Mouse (Mus musculus) myocyte (in vitro differentiated cells): ENCODE data around the gene Tnfrsf1a. TPM values are rescaled to one million over a fixed set of nuclear protein-coding genes. Genes with fewer than 3 reads are reported as not detected.

Source experiments
- H3K27me3 ChIP-seq: one replicate; pipeline ENCODE4 v1.6.1; 2011; ENCODE audit not compliant: control insufficient read depth, insufficient read depth, insufficient read length
- H3K36me3 ChIP-seq: one replicate; pipeline ENCODE4 v1.6.1; 2011; ENCODE audit not compliant: control insufficient read depth, insufficient read depth
- H3K4me2 ChIP-seq: one replicate; pipeline ENCODE4 v1.6.1; 2011; ENCODE audit warnings: low read depth, control low read depth
- H3K4me3 ChIP-seq: one replicate; pipeline ENCODE4 v1.5.1; 2011; ENCODE audit warnings: mild to moderate bottlenecking, control low read depth, moderate library complexity
- H3K79me2 ChIP-seq: one replicate; pipeline ENCODE4 v1.6.1; 2011; ENCODE audit not compliant: control insufficient read depth, insufficient read depth
- H3ac ChIP-seq: one replicate; pipeline ENCODE4 v1.6.1; 2011; ENCODE audit not compliant: control insufficient read depth, insufficient read length
- CEBPB ChIP-seq: IDR thresholded peaks from 2 replicates; pipeline ENCODE4 v1.6.1; 2011; ENCODE audit warnings: mild to moderate bottlenecking, moderate library complexity; ENCODE audit not compliant: poor library complexity, insufficient read depth, severe bottlenecking
- E2F4 ChIP-seq: IDR thresholded peaks from one replicate; pipeline ENCODE4 v1.6.1; 2011; ENCODE audit warnings: mild to moderate bottlenecking, control low read depth, moderate library complexity; ENCODE audit not compliant: insufficient read depth
- MAX ChIP-seq: IDR thresholded peaks from one replicate; pipeline ENCODE4 v1.6.1; 2011; ENCODE audit warnings: low read depth, mild to moderate bottlenecking, control low read depth
- MYOD1 ChIP-seq, 3 experiments: IDR thresholded peaks; one replicate each; pipeline ENCODE4 v1.6.1; 2011; ENCODE audit warnings: control low read depth in 2 of 3, low read depth in 2 of 3, mild to moderate bottlenecking in 2 of 3, moderate library complexity in 1 of 3; ENCODE audit not compliant: insufficient read length in 2 of 3, control insufficient read depth in 1 of 3
- MYOG ChIP-seq, 3 experiments: IDR thresholded peaks; one replicate each; pipeline ENCODE4 v1.6.1; 2011; ENCODE audit warnings: control low read depth in 2 of 3, low read depth in 2 of 3, mild to moderate bottlenecking in 2 of 3; ENCODE audit not compliant: insufficient read length in 2 of 3, control insufficient read depth in 1 of 3, insufficient read depth in 1 of 3
- POLR2A ChIP-seq: IDR thresholded peaks from one replicate; pipeline ENCODE4 v1.6.1; 2011; ENCODE audit warnings: low read depth, mild to moderate bottlenecking, control low read depth, moderate library complexity; ENCODE audit not compliant: insufficient read length
- POLR2AphosphoS2 ChIP-seq: IDR thresholded peaks from one replicate; pipeline ENCODE4 v1.6.1; 2011; ENCODE audit warnings: low read depth, control low read depth; ENCODE audit not compliant: insufficient read length
- REST ChIP-seq: IDR thresholded peaks from one replicate; pipeline ENCODE4 v1.6.1; 2011; ENCODE audit warnings: mild to moderate bottlenecking, control low read depth, moderate library complexity; ENCODE audit not compliant: insufficient read depth, insufficient read length
- SRF ChIP-seq: IDR thresholded peaks from one replicate; pipeline ENCODE4 v1.6.1; 2011; ENCODE audit warnings: low read depth; ENCODE audit not compliant: control insufficient read depth, insufficient read length
- TCF12 ChIP-seq: IDR thresholded peaks from one replicate; pipeline ENCODE4 v1.6.1; 2011; ENCODE audit warnings: mild to moderate bottlenecking, control low read depth; ENCODE audit not compliant: poor library complexity, insufficient read depth, severe bottlenecking
- TCF3 ChIP-seq: IDR thresholded peaks from one replicate; pipeline ENCODE4 v1.6.1; 2011; ENCODE audit warnings: low read depth, control low read depth; ENCODE audit not compliant: insufficient read length
- USF1 ChIP-seq: IDR thresholded peaks from one replicate; pipeline ENCODE4 v1.6.1; 2011; ENCODE audit warnings: low read depth, mild to moderate bottlenecking, control low read depth, moderate library complexity
- polyA plus RNA-seq: library from polyadenylated mRNA; unstranded; fragments of >200 nt; fragmentation: generic; extraction: Trizol; gene quantifications from one replicate; pipeline ENCODE4 v1.2.1, GENCODE M21; 2012; ENCODE audit warnings: missing spikeins

Gene Tnfrsf1a
- polyA plus RNA-seq, 1 experiment, result 84.5 TPM

DNA sequence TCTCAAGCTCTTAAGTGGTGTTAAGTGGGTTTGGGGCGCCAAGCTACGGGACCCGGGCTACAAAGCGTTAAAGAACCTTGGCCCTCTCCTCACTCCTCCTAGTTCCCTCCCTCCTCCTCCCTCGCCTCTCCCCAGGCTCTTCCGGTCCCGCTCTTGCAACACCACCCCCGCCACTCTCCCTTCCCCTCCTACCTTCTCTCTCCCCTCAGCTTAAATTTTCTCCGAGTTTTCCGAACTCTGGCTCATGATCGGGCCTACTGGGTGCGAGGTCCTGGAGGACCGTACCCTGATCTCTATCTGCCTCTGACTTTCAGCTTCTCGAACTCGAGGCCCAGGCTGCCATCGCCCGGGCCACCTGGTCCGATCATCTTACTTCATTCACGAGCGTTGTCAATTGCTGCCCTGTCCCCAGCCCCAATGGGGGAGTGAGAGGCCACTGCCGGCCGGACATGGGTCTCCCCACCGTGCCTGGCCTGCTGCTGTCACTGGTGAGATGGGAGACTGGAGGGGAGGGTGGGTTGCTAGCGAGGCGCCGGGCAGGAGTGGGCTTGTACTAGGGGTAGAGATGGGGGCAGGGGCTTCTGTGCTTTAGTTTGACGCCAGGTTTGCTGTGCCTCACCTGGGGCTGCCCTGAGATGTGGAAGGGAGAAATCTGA is 541 bp downstream of the Tnfrsf1a start:
- TF ChIP-seq REST (no peak), TCF3 (no peak), POLR2A (peak; percentile 22), POLR2AphosphoS2 (no peak), USF1 (no peak), CEBPB (peak; percentile 77), MYOD1 (IDR thresholded peaks at IDR 0.05; ENCODE audit: control insufficient read depth in 1 of 3, insufficient read length in 2 of 3, low read depth in 2 of 3) (no peak), MAX (no peak), SRF (no peak), TCF12 (no peak), E2F4 (no peak)
- H3K4me2 ChIP-seq, result peak overlapping the region; percentile 93
- no peaks in the 10 kb centered on the region for H3K36me3 ChIP-seq
- H3ac ChIP-seq, result peak overlapping the region; percentile 87
- H3K4me3 ChIP-seq, result peak overlapping the region; percentile 90
- H3K27me3 ChIP-seq, result no peaks in the 10 kb centered on the region
- peaks cover 51% of the 10 kb centered on the region for H3K79me2 ChIP-seq

DNA sequence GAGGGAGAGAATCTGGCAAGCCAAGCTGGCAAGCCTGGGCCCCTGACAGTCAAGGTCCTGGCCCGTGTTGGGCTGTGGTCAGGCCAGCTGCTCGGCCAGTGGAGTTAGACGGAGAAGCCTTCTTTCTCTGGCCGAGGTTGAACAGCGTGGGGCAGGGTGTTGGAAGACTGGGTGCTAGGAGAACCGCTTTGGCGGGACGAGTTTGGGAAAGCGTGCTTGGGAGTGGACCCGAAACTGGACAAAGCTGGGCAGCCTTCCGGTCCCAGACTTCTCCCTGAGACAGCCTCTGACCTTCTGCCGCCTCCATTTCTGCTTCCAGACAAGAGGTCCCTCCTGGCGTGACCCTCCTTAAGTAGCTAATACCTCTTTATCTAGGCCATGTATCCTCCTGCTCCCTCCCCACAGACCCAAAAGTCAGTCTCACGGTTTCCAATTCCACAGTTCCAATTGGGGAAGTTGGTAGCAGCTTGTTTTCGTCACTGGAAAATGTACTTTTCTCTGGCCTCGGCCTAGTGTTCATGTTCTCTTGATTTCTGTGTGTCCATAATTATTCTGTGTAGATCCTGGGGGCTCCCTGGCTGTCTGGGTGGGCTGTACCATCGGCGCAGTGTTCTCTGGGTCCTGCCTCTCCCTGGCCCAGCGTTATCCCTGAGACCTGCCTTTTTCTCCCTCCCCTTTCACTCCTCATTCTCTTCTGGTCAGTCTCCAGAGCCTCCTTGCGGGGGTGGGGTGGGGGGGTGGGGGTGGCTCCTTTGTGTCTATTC is 1.3 kb downstream of the Tnfrsf1a start:
- Histone ChIP-seq H3K36me3 (no peaks in the 10 kb centered on the region), H3K79me2 (peaks cover 58% of the 10 kb centered on the region), H3K27me3 (no peaks in the 10 kb centered on the region), H3K4me3 (peak overlapping the region; percentile 90), H3ac (peak overlapping the region; percentile 87), H3K4me2 (peak overlapping the region; percentile 93)
- TF ChIP-seq REST (no peak), SRF (no peak), USF1 (no peak), POLR2A (peak; percentile 39), CEBPB (no peak), TCF3 (no peak), MAX (no peak), MYOG (IDR thresholded peaks at IDR 0.05; ENCODE audit: control insufficient read depth in 1 of 3, insufficient read depth in 1 of 3, insufficient read length in 2 of 3, low read depth in 2 of 3) (peak; percentile 59 to 89 (median 74)), POLR2AphosphoS2 (no peak), E2F4 (no peak), MYOD1 (IDR thresholded peaks at IDR 0.05; ENCODE audit: control insufficient read depth in 1 of 3, insufficient read length in 2 of 3, low read depth in 2 of 3) (peak in 2 of 3 experiments; percentile 67 to 71), TCF12 (no peak)

DNA sequence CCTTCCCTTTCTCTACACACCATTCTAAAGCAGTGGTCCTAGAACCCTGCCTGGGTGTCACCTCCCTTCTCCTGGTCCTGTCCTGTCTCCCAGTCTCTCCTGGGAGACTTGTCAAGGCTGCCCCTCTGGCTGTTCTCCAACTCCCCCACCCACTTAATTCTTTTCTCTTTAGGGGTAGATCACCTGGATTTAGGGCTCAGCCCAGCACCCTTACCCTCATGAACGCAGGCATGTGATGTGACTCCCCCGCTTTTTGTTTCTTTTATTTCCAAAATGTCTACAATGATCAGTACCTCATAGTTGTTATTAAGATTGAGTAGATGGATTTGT is 1.8 kb downstream of the Tnfrsf1a start:
- Histone ChIP-seq H3ac (no peak overlapping the region), H3K4me2 (peak overlapping the region; percentile 93), H3K4me3 (peak overlapping the region; percentile 90), H3K27me3 (no peaks in the 10 kb centered on the region), H3K79me2 (peaks cover 64% of the 10 kb centered on the region), H3K36me3 (no peaks in the 10 kb centered on the region)
- TF ChIP-seq TCF3 (no peak), REST (no peak), POLR2A (no peak), SRF (no peak), TCF12 (no peak), CEBPB (no peak), MAX (no peak), MYOG (IDR thresholded peaks at IDR 0.05; ENCODE audit: control insufficient read depth in 1 of 3, insufficient read depth in 1 of 3, insufficient read length in 2 of 3, low read depth in 2 of 3) (no peak), E2F4 (no peak), MYOD1 (IDR thresholded peaks at IDR 0.05; ENCODE audit: control insufficient read depth in 1 of 3, insufficient read length in 2 of 3, low read depth in 2 of 3) (no peak), USF1 (no peak), POLR2AphosphoS2 (no peak)

DNA sequence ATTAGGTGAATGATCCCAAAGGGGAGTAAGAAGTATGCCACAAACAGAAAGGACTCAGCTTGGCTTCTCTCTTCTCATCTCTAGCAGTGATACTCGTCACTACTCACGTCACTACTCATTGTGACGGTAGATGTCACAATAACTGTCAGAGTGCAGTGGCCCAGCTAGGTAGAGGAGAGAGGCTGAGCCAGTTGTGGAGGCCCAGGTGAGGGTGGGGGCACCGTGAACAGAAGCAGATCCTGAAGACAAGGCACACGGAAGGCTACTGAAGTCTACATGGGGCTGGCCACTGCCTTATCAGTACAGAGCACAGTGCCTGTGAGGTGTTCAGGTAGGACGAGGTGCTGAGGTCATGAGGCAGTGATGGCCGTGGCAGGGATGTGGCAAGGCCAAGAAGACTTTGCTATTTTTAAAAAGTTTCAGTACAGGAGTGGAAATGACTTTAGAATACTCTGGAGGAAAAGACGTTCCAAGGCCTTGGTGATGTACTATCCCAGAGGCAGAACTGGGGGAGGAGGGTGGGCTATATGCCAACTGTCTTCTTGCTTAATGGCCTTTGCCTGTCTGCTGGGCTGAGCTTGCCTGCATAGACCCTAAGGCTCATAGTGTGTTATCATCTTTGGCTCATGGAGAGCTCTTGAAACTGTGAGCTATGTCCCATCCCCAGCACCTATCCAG is 2.3 kb downstream of the Tnfrsf1a start:
- H3K4me3 ChIP-seq, result peak overlapping the region; percentile 90

More for the DNA sequence above, 2.3 kb downstream of the Tnfrsf1a start:
- H3K36me3 ChIP-seq, result no peaks in the 10 kb centered on the region
- no peak overlapping the region for H3ac ChIP-seq
- peaks cover 69% of the 10 kb centered on the region for H3K79me2 ChIP-seq
- peak overlapping the region; percentile 93 for H3K4me2 ChIP-seq
- TF ChIP-seq POLR2A (no peak), CEBPB (no peak), MYOD1 (IDR thresholded peaks at IDR 0.05; ENCODE audit: control insufficient read depth in 1 of 3, insufficient read length in 2 of 3, low read depth in 2 of 3) (no peak), E2F4 (no peak), MYOG (IDR thresholded peaks at IDR 0.05; ENCODE audit: control insufficient read depth in 1 of 3, insufficient read depth in 1 of 3, insufficient read length in 2 of 3, low read depth in 2 of 3) (no peak), SRF (no peak), USF1 (no peak), REST (no peak), MAX (no peak), POLR2AphosphoS2 (no peak), TCF3 (no peak), TCF12 (no peak)
- H3K27me3 ChIP-seq, result no peaks in the 10 kb centered on the region
